Mouse (Mus musculus) CD4-positive, CD25-positive, alpha-beta regulatory T cell (primary cell): Measurements from ENCODE around the gene Vmn2r31. TPM values are rescaled to one million over a fixed set of nuclear protein-coding genes. Genes with fewer than 3 reads are reported as not detected.

Experiments
- polyA plus RNA-seq: library from polyadenylated mRNA; unstranded; fragments of 100-300 nt; shearing (Covaris generic); gene quantifications from one replicate; pipeline ENCODE4 v1.2.1, GENCODE M21; 2017

Gene Vmn2r31
- polyA plus RNA-seq, result 0.11 TPM

GRCm38 (mm10) chr7:7399603-7400002, at the start of gene Vmn2r31:
Vmn2r31 (minus strand) TSS chr7:7399703.

DNA sequence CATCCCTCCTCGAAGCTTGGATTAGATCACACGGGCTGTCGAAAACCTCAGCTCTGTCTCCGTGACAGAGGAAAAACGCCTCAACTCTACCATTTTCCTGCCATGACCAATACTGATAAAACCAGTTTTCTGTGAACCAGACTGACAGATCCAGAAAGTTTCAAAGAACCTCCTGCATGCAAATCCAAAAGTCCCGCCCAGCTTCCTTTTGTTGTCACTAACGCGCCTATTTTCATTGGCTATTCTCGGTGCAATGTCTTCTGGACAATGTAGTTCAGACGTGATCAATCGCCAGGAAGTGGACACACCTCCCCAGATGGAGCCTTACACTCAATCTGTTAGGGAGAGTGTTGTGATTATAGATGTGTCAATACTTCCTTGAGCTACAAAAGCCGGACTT, 25.1 kb downstream of the Vmn2r31 start, which contains the start of gene Gm45783:
TSS of gene Gm45783 (minus strand) at position 143 of the 400 bp plus-strand sequence.

DNA sequence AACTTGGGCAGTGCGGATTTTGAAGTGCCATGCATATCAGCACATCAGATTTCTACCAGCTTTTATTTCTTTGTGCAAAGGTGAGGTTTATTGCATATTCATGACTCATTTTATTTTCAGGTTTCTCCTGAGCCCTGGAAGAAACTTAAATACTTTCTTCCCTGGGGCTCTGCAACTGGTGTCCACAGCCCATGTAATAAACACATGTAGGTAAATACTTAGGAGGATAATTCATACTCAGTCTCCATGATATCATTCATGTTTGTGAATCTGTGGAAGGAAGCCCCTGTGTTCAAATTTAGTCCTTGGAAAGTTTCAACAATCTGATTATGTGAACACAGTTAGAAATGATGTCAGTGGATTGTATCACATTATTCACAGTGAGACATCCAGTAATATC, 62.0 kb downstream of the Vmn2r31 start, which contains the start of gene Vmn2r30:
TSS of gene Vmn2r30 (minus strand) at position 101 of the 400 bp plus-strand sequence.

Other genes starting within 250 kb of the Vmn2r31 start
- 3.4 TPM for gene Zfp418, start 228.4 kb downstream of the Vmn2r31 start, polyA plus RNA-seq
- gene Zfp772, start 189.7 kb downstream of the Vmn2r31 start, polyA plus RNA-seq, result 4.3 TPM
- 1.2 TPM for gene Vmn2r29, start 152.4 kb downstream of the Vmn2r31 start, polyA plus RNA-seq
- 1.3 TPM for gene Gm45844, start 121.4 kb downstream of the Vmn2r31 start, polyA plus RNA-seq
- gene Clcn4, start 98.9 kb downstream of the Vmn2r31 start, polyA plus RNA-seq, result 66.6 TPM
- gene Vmn2r30, start 62.1 kb downstream of the Vmn2r31 start, polyA plus RNA-seq, result not detected
- not detected for gene Gm45783, start 25.1 kb downstream of the Vmn2r31 start, polyA plus RNA-seq
- gene Vmn2r32, start 80.3 kb upstream of the Vmn2r31 start, polyA plus RNA-seq, result not detected
- gene Vmn2r33, start 167.1 kb upstream of the Vmn2r31 start, polyA plus RNA-seq, result 0.07 TPM